Mouse (Mus musculus) midbrain, embryonic 12.5 days (tissue): ENCODE results near the gene Arhgap1. TPM values are rescaled to one million over a fixed set of nuclear protein-coding genes. Genes with fewer than 3 reads are reported as not detected.
A peak's percentile ranks its signal among the peaks of the same experiment; 100 is the strongest.

Experiments
- ATAC-seq: fragments of 200-750 bp; cut with Nextera tagmentation; 2 replicates; pipeline ENCODE4 v1.8.0; 2017; ENCODE audit warnings: low read depth, moderate TSS enrichment, moderate library complexity; ENCODE audit not compliant: low FRiP score
- H3K27ac ChIP-seq: fragments of 300-500 bp; sonication (generic); replicated peaks from 2 replicates; pipeline ENCODE4 v1.5.1; 2016; ENCODE audit warnings: mild to moderate bottlenecking
- H3K27me3 ChIP-seq: fragments of 300-500 bp; sonication (generic); 2 replicates; pipeline ENCODE4 v1.6.1; 2016; ENCODE audit warnings: mild to moderate bottlenecking
- H3K36me3 ChIP-seq: fragments of 300-500 bp; sonication (generic); 2 replicates; pipeline ENCODE4 v1.6.1; 2016
- H3K4me1 ChIP-seq: fragments of 300-500 bp; sonication (generic); 2 replicates; pipeline ENCODE4 v1.6.1; 2016
- H3K4me2 ChIP-seq: fragments of 300-500 bp; sonication (generic); replicated peaks from 2 replicates; pipeline ENCODE4 v1.6.1; 2016; ENCODE audit warnings: mild to moderate bottlenecking, moderate library complexity
- H3K4me3 ChIP-seq: fragments of 300-500 bp; sonication (generic); 2 replicates; pipeline ENCODE4 v1.5.1; 2016; ENCODE audit warnings: mild to moderate bottlenecking
- H3K9ac ChIP-seq: fragments of 300-500 bp; sonication (generic); replicated peaks from 2 replicates; pipeline ENCODE4 v1.6.1; 2016; ENCODE audit warnings: mild to moderate bottlenecking, moderate library complexity
- H3K9me3 ChIP-seq: fragments of 300-500 bp; sonication (generic); 2 replicates; pipeline ENCODE4 v1.6.1; 2016; ENCODE audit warnings: mild to moderate bottlenecking
- WGBS: fragments of 180-500 bp; shearing (Covaris S2); methylation state at CpG from one replicate; pipeline ENCODE4 v1.1.7; 2016; 5-methylcytosine and 5-hydroxymethylcytosine counted together
- polyA plus RNA-seq: library from polyadenylated mRNA; unstranded; fragments of >200 nt; fragmentation: Nextera tagmentation; extraction: Ambion mirVana; gene quantifications from 2 replicates; pipeline ENCODE4 v1.2.1, GENCODE M21; 2016

Arhgap1 gene
- polyA plus RNA-seq, 1 experiment from 2014 or later: 88.9 TPM

GRCm38 (mm10) chr2:91633334-91633977, 16.2 kb upstream of the Arhgap1 start:
- Histone ChIP-seq H3K4me2 (no peak overlapping the region), H3K27me3 (no peaks in the 10 kb centered on the region), H3K9me3 (no peaks in the 10 kb centered on the region), H3K4me1 (no peaks in the 10 kb centered on the region), H3K27ac (no peak overlapping the region), H3K36me3 (no peaks in the 10 kb centered on the region), H3K4me3 (no peak overlapping the region), H3K9ac (no peak overlapping the region)
- WGBS: 84% methylated on average over 12 of the region's 12 CpGs
- no peak for ATAC-seq

GRCm38 (mm10) chr2:91634841-91635240, 14.8 kb upstream of the Arhgap1 start:
- Histone ChIP-seq H3K4me3 (no peak overlapping the region), H3K4me2 (no peak overlapping the region), H3K9me3 (no peaks in the 10 kb centered on the region), H3K36me3 (no peaks in the 10 kb centered on the region), H3K9ac (no peak overlapping the region), H3K4me1 (no peaks in the 10 kb centered on the region), H3K27ac (no peak overlapping the region), H3K27me3 (no peaks in the 10 kb centered on the region)
- WGBS: 83% methylated on average over 9 of the region's 9 CpGs
- ATAC-seq: no peak

GRCm38 (mm10) chr2:91635486-91635885, 14.2 kb upstream of the Arhgap1 start:
- no peak overlapping the region for H3K4me2 ChIP-seq
- no peaks in the 10 kb centered on the region for H3K27me3 ChIP-seq
- no peaks in the 10 kb centered on the region for H3K9me3 ChIP-seq
- no peaks in the 10 kb centered on the region for H3K4me1 ChIP-seq
- no peak overlapping the region for H3K4me3 ChIP-seq
- no peak overlapping the region for H3K27ac ChIP-seq
- no peaks in the 10 kb centered on the region for H3K36me3 ChIP-seq
- no peak for ATAC-seq
- H3K9ac ChIP-seq: no peak overlapping the region
- 89% methylated on average over 11 of the region's 11 CpGs for WGBS

- Histone ChIP-seq H3K4me3 (no peak within 1 kb of the TSS), H3K4me2 (no peak within 1 kb of the TSS), H3K9me3 (no peaks in the 10 kb centered on the region), H3K36me3 (no peaks in the 10 kb centered on the region), H3K4me1 (no peaks in the 10 kb centered on the region), H3K27me3 (no peaks in the 10 kb centered on the region), H3K9ac (no peak within 1 kb of the TSS), H3K27ac (no peak within 1 kb of the TSS)
- no peak for ATAC-seq
- 87% methylated on average over 8 of the region's 8 CpGs for WGBS
These were observed 13.4 kb upstream of the Arhgap1 start, which contains the start of gene F2 for GRCm38 (mm10) chr2:91636229-91636628. TSS of gene F2 (minus strand) at chr2:91636414.

GRCm38 (mm10) chr2:91636727-91637338, 12.8 kb upstream of the Arhgap1 start:
- Histone ChIP-seq H3K36me3 (no peaks in the 10 kb centered on the region), H3K4me3 (no peak overlapping the region), H3K27me3 (no peaks in the 10 kb centered on the region), H3K9ac (no peak overlapping the region), H3K4me1 (no peaks in the 10 kb centered on the region), H3K4me2 (no peak overlapping the region), H3K27ac (no peak overlapping the region), H3K9me3 (no peaks in the 10 kb centered on the region)
- WGBS: 82% methylated on average over 5 of the region's 5 CpGs
- no peak for ATAC-seq

- no peak for ATAC-seq
- peaks cover 17% of the 10 kb centered on the region for H3K36me3 ChIP-seq
- no peak overlapping the region for H3K9ac ChIP-seq
- no peaks in the 10 kb centered on the region for H3K27me3 ChIP-seq
- no peaks in the 10 kb centered on the region for H3K9me3 ChIP-seq
- H3K4me3 ChIP-seq: no peak overlapping the region
- no peaks in the 10 kb centered on the region for H3K4me1 ChIP-seq
- WGBS: 85% methylated on average over 6 of the region's 6 CpGs
- no peak overlapping the region for H3K27ac ChIP-seq
- H3K4me2 ChIP-seq: no peak overlapping the region
These were observed 10.7 kb upstream of the Arhgap1 start for GRCm38 (mm10) chr2:91638931-91639330.

GRCm38 (mm10) chr2:91642825-91643415, 6.7 kb upstream of the Arhgap1 start:
- H3K9ac ChIP-seq: no peak overlapping the region
- no peak for ATAC-seq
- no peaks in the 10 kb centered on the region for H3K4me1 ChIP-seq
- no peak overlapping the region for H3K4me2 ChIP-seq
- peaks cover 56% of the 10 kb centered on the region for H3K36me3 ChIP-seq
- H3K9me3 ChIP-seq: no peaks in the 10 kb centered on the region
- H3K4me3 ChIP-seq: no peak overlapping the region
- WGBS: 96% methylated on average over 2 of the region's 2 CpGs
- H3K27me3 ChIP-seq: no peaks in the 10 kb centered on the region
- no peak overlapping the region for H3K27ac ChIP-seq

- no peak for ATAC-seq
- 0 out of 2 replicates have a peak overlapping the region, but pooled peaks have one; percentile 20 for H3K9ac ChIP-seq
- peaks cover 7% of the 10 kb centered on the region for H3K4me1 ChIP-seq
- WGBS: 95% methylated on average over 11 of the region's 11 CpGs
- H3K27me3 ChIP-seq: no peaks in the 10 kb centered on the region
- H3K36me3 ChIP-seq: peaks cover 58% of the 10 kb centered on the region
- no peak overlapping the region for H3K4me2 ChIP-seq
- no peak overlapping the region for H3K27ac ChIP-seq
- H3K9me3 ChIP-seq: no peaks in the 10 kb centered on the region
- no peak overlapping the region for H3K4me3 ChIP-seq
These were observed 5.6 kb upstream of the Arhgap1 start for GRCm38 (mm10) chr2:91644021-91644420.

GRCm38 (mm10) chr2:91645354-91645753, 4.3 kb upstream of the Arhgap1 start:
- H3K4me1 ChIP-seq: peaks cover 9% of the 10 kb centered on the region
- no peaks in the 10 kb centered on the region for H3K27me3 ChIP-seq
- H3K9ac ChIP-seq: no peak overlapping the region
- no peaks in the 10 kb centered on the region for H3K9me3 ChIP-seq
- no peak overlapping the region for H3K27ac ChIP-seq
- no peak overlapping the region for H3K4me3 ChIP-seq
- no peak for ATAC-seq
- 96% methylated on average over 15 of the region's 15 CpGs for WGBS
- H3K4me2 ChIP-seq: no peak overlapping the region
- H3K36me3 ChIP-seq: peaks cover 58% of the 10 kb centered on the region

GRCm38 (mm10) chr2:91645811-91646210, 3.8 kb upstream of the Arhgap1 start:
- no peaks in the 10 kb centered on the region for H3K27me3 ChIP-seq
- WGBS: 94% methylated on average over 11 of the region's 11 CpGs
- H3K36me3 ChIP-seq: peaks cover 58% of the 10 kb centered on the region
- H3K9me3 ChIP-seq: no peaks in the 10 kb centered on the region
- peaks cover 12% of the 10 kb centered on the region for H3K4me1 ChIP-seq
- ATAC-seq: no peak
- no peak overlapping the region for H3K4me3 ChIP-seq
- no peak overlapping the region for H3K27ac ChIP-seq
- no peak overlapping the region for H3K4me2 ChIP-seq
- H3K9ac ChIP-seq: no peak overlapping the region

- ATAC-seq: no peak
- peaks cover 17% of the 10 kb centered on the region for H3K4me1 ChIP-seq
- no peak overlapping the region for H3K27ac ChIP-seq
- whole genome bisulfite sequencing: 34% methylated on average over 1 of the region's 1 CpGs
- H3K4me3 ChIP-seq: no peak overlapping the region
- H3K9ac ChIP-seq: no peak overlapping the region
- H3K9me3 ChIP-seq: no peaks in the 10 kb centered on the region
- peaks cover 60% of the 10 kb centered on the region for H3K36me3 ChIP-seq
- H3K4me2 ChIP-seq: no peak overlapping the region
- no peaks in the 10 kb centered on the region for H3K27me3 ChIP-seq
These were observed 2.9 kb upstream of the Arhgap1 start for GRCm38 (mm10) chr2:91646733-91647132.

GRCm38 (mm10) chr2:91649152-91649551, 508 bp upstream of the Arhgap1 start:
- Histone ChIP-seq H3K4me2 (peak overlapping the region; percentile 100), H3K9me3 (no peaks in the 10 kb centered on the region), H3K36me3 (peaks cover 52% of the 10 kb centered on the region), H3K9ac (peak overlapping the region; percentile 95), H3K27ac (peak overlapping the region; percentile 80), H3K4me1 (peaks cover 28% of the 10 kb centered on the region), H3K4me3 (peak overlapping the region; percentile 90), H3K27me3 (no peaks in the 10 kb centered on the region)
- ATAC-seq: peak; percentile 1; the same call in 1 of the 2 replicates
- 4% methylated on average over 15 of the region's 15 CpGs for WGBS
